In genomic region chr6:8347154-8347553, GRCm38 (mm10) we compare ENCODE assay signal across 18 mouse cellular contexts.
DNase-seq lines count a peak whose midpoint lies in the region; ATAC-seq lines count a peak whose summit lies in the region.
"Had no signal": no experiment of that assay in that cellular context is flagged by ENCODE, and none has a peak within 500 bp of the region (broad histone marks: within the 10 kb centered on the region; RNA-seq: fewer than 3 reads in every experiment).

No protein-coding gene starts in this region.

- H3K27me3 ChIP-seq in midbrain, embryonic 11.5 days (ENCODE audit: control insufficient read depth, insufficient read depth, low read length) = no peaks in the 10 kb centered on the region
- no peaks in the 10 kb centered on the region for H3K27me3 ChIP-seq in midbrain, embryonic 14.5 days (ENCODE audit: control insufficient read depth, insufficient read depth, low read length)
- H3K27me3 ChIP-seq in liver, embryonic 11.5 days (replicated peaks; ENCODE audit: control insufficient read depth, insufficient read depth, low read length) = no peaks in the 10 kb centered on the region
- H3K27me3 ChIP-seq in forebrain, embryonic 14.5 days (replicated peaks; ENCODE audit: control insufficient read depth, insufficient read depth, low read length) = no peaks in the 10 kb centered on the region
- H3K27me3 ChIP-seq in forebrain, embryonic 15.5 days = no peaks in the 10 kb centered on the region
- H3K27me3 ChIP-seq: heart, embryonic 12.5 days; kidney, embryonic 15.5 days; limb, embryonic 13.5 days; Patski had no signal

- no peaks in the 10 kb centered on the region for H3K9me3 ChIP-seq in midbrain, embryonic 11.5 days (ENCODE audit: control insufficient read depth, low read length)
- H3K9me3 ChIP-seq in midbrain, embryonic 14.5 days (ENCODE audit: control insufficient read depth, low read length) = no peaks in the 10 kb centered on the region
- no peaks in the 10 kb centered on the region for H3K9me3 ChIP-seq in liver, embryonic 11.5 days (ENCODE audit: control insufficient read depth, low read length)
- no peaks in the 10 kb centered on the region for H3K9me3 ChIP-seq in forebrain, embryonic 14.5 days (replicated peaks; ENCODE audit: control insufficient read depth, low read length)
- H3K9me3 ChIP-seq in forebrain, embryonic 15.5 days = no peaks in the 10 kb centered on the region
- H3K9me3 ChIP-seq: heart, embryonic 12.5 days; hindbrain, embryonic 10.5 days; kidney, embryonic 15.5 days; limb, embryonic 13.5 days had no signal

- H3K4me2 ChIP-seq in midbrain, embryonic 11.5 days = no peak overlapping the region
- H3K4me2 ChIP-seq in midbrain, embryonic 14.5 days (ENCODE audit: low read length) = no peak overlapping the region
- no peak overlapping the region for H3K4me2 ChIP-seq in liver, embryonic 11.5 days
- H3K4me2 ChIP-seq in forebrain, embryonic 14.5 days (ENCODE audit: low read length) = no peak overlapping the region
- H3K4me2 ChIP-seq in forebrain, embryonic 15.5 days (replicated peaks) = no peak overlapping the region
- H3K4me2 ChIP-seq: heart, embryonic 12.5 days; kidney, embryonic 15.5 days; limb, embryonic 13.5 days had no signal

- no peak overlapping the region for H3K9ac ChIP-seq in midbrain, embryonic 11.5 days (ENCODE audit: low read length)
- no peak overlapping the region for H3K9ac ChIP-seq in midbrain, embryonic 14.5 days (replicated peaks; ENCODE audit: low read length)
- no peak overlapping the region for H3K9ac ChIP-seq in liver, embryonic 11.5 days (ENCODE audit: low read depth, low read length)
- H3K9ac ChIP-seq in forebrain, embryonic 14.5 days (ENCODE audit: low read length) = no peak overlapping the region
- H3K9ac ChIP-seq in forebrain, embryonic 15.5 days (replicated peaks) = no peak overlapping the region
- H3K9ac ChIP-seq: heart, embryonic 12.5 days; kidney, embryonic 15.5 days; limb, embryonic 13.5 days had no signal

- ATAC-seq in midbrain, embryonic 11.5 days (ENCODE audit: low FRiP score) = no peak
- ATAC-seq in midbrain, embryonic 14.5 days (ENCODE audit: low FRiP score, low TSS enrichment) = no peak
- peak; percentile 34; the same call in 1 of the 2 replicates for ATAC-seq in liver, embryonic 11.5 days (replicated peaks; ENCODE audit: low FRiP score)
- no peak for ATAC-seq in forebrain, embryonic 14.5 days
- ATAC-seq in forebrain, embryonic 15.5 days (replicated peaks) = no peak
- ATAC-seq: hindbrain, postnatal 0 days; Patski had no signal

- H3K4me1 ChIP-seq in midbrain, embryonic 11.5 days (ENCODE audit: control insufficient read depth, insufficient read depth, low read length) = no peaks in the 10 kb centered on the region
- no peaks in the 10 kb centered on the region for H3K4me1 ChIP-seq in midbrain, embryonic 14.5 days (ENCODE audit: control insufficient read depth, insufficient read depth, low read length)
- no peaks in the 10 kb centered on the region; the same call in 1 of the 2 replicates for H3K4me1 ChIP-seq in liver, embryonic 11.5 days (replicated peaks; ENCODE audit: control insufficient read depth, insufficient read depth, low read length)
- H3K4me1 ChIP-seq in forebrain, embryonic 14.5 days (ENCODE audit: control insufficient read depth, insufficient read depth, low read length) = peaks cover 5% of the 10 kb centered on the region; the same call in 1 of the 2 replicates
- H3K4me1 ChIP-seq in forebrain, embryonic 15.5 days = no peaks in the 10 kb centered on the region
- H3K4me1 ChIP-seq: hindbrain, embryonic 10.5 days; kidney, embryonic 15.5 days had no signal

- H3K4me3 ChIP-seq in midbrain, embryonic 11.5 days (ENCODE audit: low read depth, low read length) = no peak overlapping the region
- no peak overlapping the region for H3K4me3 ChIP-seq in midbrain, embryonic 14.5 days (replicated peaks; ENCODE audit: low read depth, low read length)
- no peak overlapping the region for H3K4me3 ChIP-seq in liver, embryonic 11.5 days (ENCODE audit: low read depth, low read length)
- no peak overlapping the region for H3K4me3 ChIP-seq in forebrain, embryonic 14.5 days (ENCODE audit: low read depth, low read length)
- H3K4me3 ChIP-seq in forebrain, embryonic 15.5 days = no peak overlapping the region
- H3K4me3 ChIP-seq: heart, embryonic 12.5 days; hindbrain, embryonic 10.5 days; kidney, embryonic 15.5 days; limb, embryonic 13.5 days had no signal

- no peak overlapping the region for H3K27ac ChIP-seq in midbrain, embryonic 11.5 days (ENCODE audit: low read depth, low read length)
- H3K27ac ChIP-seq in midbrain, embryonic 14.5 days (replicated peaks; ENCODE audit: low read depth, low read length) = no peak overlapping the region
- no peak overlapping the region for H3K27ac ChIP-seq in liver, embryonic 11.5 days (ENCODE audit: low read depth, low read length)
- no peak overlapping the region for H3K27ac ChIP-seq in forebrain, embryonic 14.5 days (ENCODE audit: low read depth, low read length)
- no peak overlapping the region for H3K27ac ChIP-seq in forebrain, embryonic 15.5 days (replicated peaks)
- H3K27ac ChIP-seq: hindbrain, embryonic 10.5 days; hindbrain, postnatal 0 days; kidney, embryonic 15.5 days; limb, embryonic 13.5 days had no signal

- 88% methylated on average over 2 of the region's 2 CpGs for WGBS in midbrain, embryonic 11.5 days
- 98% methylated on average over 2 of the region's 2 CpGs for WGBS in midbrain, embryonic 14.5 days
- WGBS in liver, embryonic 11.5 days = 87% methylated on average over 2 of the region's 2 CpGs
- WGBS in forebrain, embryonic 14.5 days = 81% methylated on average over 2 of the region's 2 CpGs
- WGBS in forebrain, embryonic 15.5 days = 95% methylated on average over 2 of the region's 2 CpGs

- intact Hi-C loops in gastrocnemius, postnatal 36 days (cut with DNase I) = no loop called here

- DNase-seq in midbrain, embryonic 11.5 days (ENCODE audit: low spot score, missing footprints) = peak; percentile 75
- DNase-seq in midbrain, embryonic 14.5 days = no peak
- DNase-seq in liver, embryonic 11.5 days (ENCODE audit: low spot score) = no peak
- DNase-seq in lung, postnatal 25 days (ENCODE audit: low spot score) = peak; percentile 15
- DNase-seq in forebrain, embryonic 14.5 days (ENCODE audit: low spot score) = no peak
- no peak for DNase-seq in gastrocnemius, postnatal 36 days
- DNase-seq: cerebellum, adult 11 months; cerebellum, postnatal 10 days; heart, postnatal 10 days; kidney, adult 11 months; kidney, postnatal 36 days had no signal

- no peaks in the 10 kb centered on the region for H3K36me3 ChIP-seq in midbrain, embryonic 11.5 days (ENCODE audit: control insufficient read depth, insufficient read depth, low read length)
- no peaks in the 10 kb centered on the region for H3K36me3 ChIP-seq in midbrain, embryonic 14.5 days (ENCODE audit: control insufficient read depth, insufficient read depth, low read length)
- H3K36me3 ChIP-seq in liver, embryonic 11.5 days (ENCODE audit: control insufficient read depth, insufficient read depth, low read length) = no peaks in the 10 kb centered on the region
- no peaks in the 10 kb centered on the region for H3K36me3 ChIP-seq in forebrain, embryonic 14.5 days (ENCODE audit: control insufficient read depth, insufficient read depth, low read length)
- H3K36me3 ChIP-seq in forebrain, embryonic 15.5 days = no peaks in the 10 kb centered on the region
- H3K36me3 ChIP-seq: heart, embryonic 12.5 days; hindbrain, embryonic 10.5 days; kidney, embryonic 15.5 days; limb, embryonic 13.5 days had no signal

Comparison
In these comparisons a context has a peak if more than half of its experiments do, and no peak if none do; other contexts are left out.
1. DNase-seq: peak in midbrain, embryonic 11.5 days (single experiment) and lung, postnatal 25 days (single experiment); none in midbrain, embryonic 14.5 days (single experiment), liver, embryonic 11.5 days (single experiment), forebrain, embryonic 14.5 days (single experiment) and gastrocnemius, postnatal 36 days (0 of 2).